Mouse (Mus musculus) c-Kit-positive CD71-positive TER-119-positive erythroid progenitor cells, embryonic 14.5 days (primary cell): ENCODE results near the gene Csnk1d.

Experiments
- DNase-seq: peaks from one replicate; pipeline ENCODE4 v3.0.0-alpha.2; 2013; ENCODE audit warnings: low spot score

Csnk1d gene

GRCm38 (mm10) chr11:120990951-120991526 lies at the start of gene Csnk1d:
TSS of gene Csnk1d (minus strand) at chr11:120991330.
- DNase-seq = peak; percentile 94

- DNase-seq = no peak
Observed at GRCm38 (mm10) chr11:121039302-121039701, 48.2 kb upstream of the Csnk1d start, which contains the start of gene Cd7. TSS of gene Cd7 (minus strand) at chr11:121039418.

GRCm38 (mm10) chr11:121038366-121039240 lies 47.5 kb upstream of the Csnk1d start:
- no peak for DNase-seq

GRCm38 (mm10) chr11:121033118-121033517 lies 42.0 kb upstream of the Csnk1d start:
- DNase-seq = no peak

- DNase-seq = no peak
Observed at GRCm38 (mm10) chr11:121027259-121027658, 36.1 kb upstream of the Csnk1d start.

GRCm38 (mm10) chr11:121024163-121024562 lies 33.0 kb upstream of the Csnk1d start:
- no peak for DNase-seq

GRCm38 (mm10) chr11:121019501-121019900 lies 28.4 kb upstream of the Csnk1d start:
- no peak for DNase-seq

GRCm38 (mm10) chr11:121017703-121018102 lies 26.6 kb upstream of the Csnk1d start:
- DNase-seq = peak; percentile 54

- no peak for DNase-seq
Observed at GRCm38 (mm10) chr11:121015472-121015871, 24.3 kb upstream of the Csnk1d start.

- no peak for DNase-seq
Observed at GRCm38 (mm10) chr11:121014896-121015300, 23.8 kb upstream of the Csnk1d start.

GRCm38 (mm10) chr11:121013656-121014055 lies 22.5 kb upstream of the Csnk1d start:
- no peak for DNase-seq

GRCm38 (mm10) chr11:121010044-121010755 lies 19.1 kb upstream of the Csnk1d start:
- DNase-seq = no peak

GRCm38 (mm10) chr11:121006184-121006583 lies 15.1 kb upstream of the Csnk1d start:
- DNase-seq = no peak

GRCm38 (mm10) chr11:121004281-121004680 lies 13.2 kb upstream of the Csnk1d start:
- DNase-seq = no peak

- DNase-seq = no peak
Observed at GRCm38 (mm10) chr11:121001966-121002365, 10.8 kb upstream of the Csnk1d start.

- DNase-seq = no peak
Observed at GRCm38 (mm10) chr11:120994741-120995140, 3.6 kb upstream of the Csnk1d start.

- no peak for DNase-seq
Observed at GRCm38 (mm10) chr11:120993586-120993985, 2.5 kb upstream of the Csnk1d start.

GRCm38 (mm10) chr11:120993080-120993479 lies 1.9 kb upstream of the Csnk1d start:
- DNase-seq = no peak

- DNase-seq = no peak
Observed at GRCm38 (mm10) chr11:120991791-120992190, 661 bp upstream of the Csnk1d start.

- DNase-seq = no peak
Observed at GRCm38 (mm10) chr11:120990126-120990781, 876 bp downstream of the Csnk1d start.

GRCm38 (mm10) chr11:120989523-120989922 lies 1.6 kb downstream of the Csnk1d start:
- no peak for DNase-seq

GRCm38 (mm10) chr11:120988410-120988809 lies 2.7 kb downstream of the Csnk1d start:
- DNase-seq = no peak
